Mouse (Mus musculus): ENCODE data around the gene Crlf3.

DNA sequence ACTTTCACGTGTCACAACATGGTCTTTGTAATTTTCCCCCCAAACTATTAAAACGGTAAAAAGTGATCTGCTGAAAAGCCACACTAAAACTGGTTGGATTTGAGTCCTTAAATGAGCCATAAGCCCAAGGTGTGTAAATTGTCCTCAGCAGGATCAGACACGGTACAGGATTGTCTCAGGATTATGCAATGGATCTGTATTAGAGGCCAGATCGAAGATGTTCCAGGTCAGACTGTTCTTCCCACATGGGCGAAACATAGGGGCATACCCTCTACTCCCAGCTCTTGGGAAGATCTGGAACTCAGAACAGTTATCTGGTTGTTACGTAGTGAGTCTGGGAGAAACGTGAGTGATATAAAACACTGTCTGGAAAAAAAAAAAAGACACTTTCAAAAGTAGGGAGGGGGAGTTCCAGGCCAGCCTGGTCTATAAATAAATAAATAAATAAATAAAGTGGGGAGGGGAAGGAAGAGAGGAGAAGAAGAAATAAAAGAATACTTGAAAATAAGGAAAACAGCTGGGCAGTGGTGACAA is 1.1 kb upstream of the Crlf3 start:
- TF ChIP-seq POLR2A (IDR thresholded peaks at IDR 0.05; ENCODE audit: insufficient read length, low read depth) (no peak), TCF12 (IDR thresholded peaks at IDR 0.05; ENCODE audit: insufficient read depth, poor library complexity, severe bottlenecking) (no peak), MAX (IDR thresholded peaks at IDR 0.05; ENCODE audit: low read depth) (no peak), MYOD1 (IDR thresholded peaks at IDR 0.05; ENCODE audit: control insufficient read depth in 1 of 3, insufficient read length in 2 of 3, low read depth in 2 of 3) (no peak), E2F4 (IDR thresholded peaks at IDR 0.05; ENCODE audit: insufficient read depth) (no peak), REST (IDR thresholded peaks at IDR 0.05; ENCODE audit: insufficient read depth, insufficient read length) (no peak), CEBPB (IDR thresholded peaks at IDR 0.05; ENCODE audit: insufficient read depth, poor library complexity, severe bottlenecking) (no peak), POLR2AphosphoS2 (IDR thresholded peaks at IDR 0.05; ENCODE audit: insufficient read length, low read depth) (no peak), USF1 (IDR thresholded peaks at IDR 0.05; ENCODE audit: low read depth) (no peak), SRF (IDR thresholded peaks at IDR 0.05; ENCODE audit: control insufficient read depth, insufficient read length, low read depth) (no peak)
